11 mouse cellular contexts compared by ENCODE assay signal in genomic region chr11:55414314-55414713, GRCm38 (mm10). TPM values are rescaled to one million over a fixed set of nuclear protein-coding genes. Genes with fewer than 3 reads are reported as not detected.
DNase-seq lines count a peak whose midpoint lies in the region; ATAC-seq and TF ChIP-seq lines count a peak whose summit lies in the region.
"Had no signal": no experiment of that assay in that cellular context is flagged by ENCODE, and none has a peak within 500 bp of the region (broad histone marks: within the 10 kb centered on the region; RNA-seq: fewer than 3 reads in every experiment).

No protein-coding gene starts in this region.

- ATAC-seq in heart, postnatal 0 days (ENCODE audit: insufficient read depth, low read depth): no peak
- no peak for ATAC-seq in hindbrain, embryonic 12.5 days (ENCODE audit: low FRiP score)

- 38% methylated on average over 5 of the region's 5 CpGs for WGBS in kidney, adult 2 months
- 31% methylated on average over 5 of the region's 5 CpGs for WGBS in heart, postnatal 0 days
- WGBS in hindbrain, embryonic 12.5 days: 68% methylated on average over 5 of the region's 5 CpGs

- no peak for TF ChIP-seq POLR2A in kidney, adult 2 months (IDR thresholded peaks at IDR 0.05; ENCODE audit: low read depth, low read length)

- H3K9ac ChIP-seq in heart, postnatal 0 days (replicated peaks; ENCODE audit: low read depth, low read length): no peak overlapping the region
- no peak overlapping the region for H3K9ac ChIP-seq in hindbrain, embryonic 12.5 days
- H3K9ac ChIP-seq: limb, embryonic 13.5 days had no signal

- H3K27ac ChIP-seq in kidney, adult 2 months (ENCODE audit: insufficient read depth, low read depth, low read length): peak overlapping the region; percentile 12; the same call in 1 of the 2 replicates
- H3K27ac ChIP-seq in heart, postnatal 0 days (ENCODE audit: low read depth): peak overlapping the region; percentile 92
- no peak overlapping the region for H3K27ac ChIP-seq in hindbrain, embryonic 12.5 days
- H3K27ac ChIP-seq: limb, embryonic 13.5 days had no signal

- H3K36me3 ChIP-seq in kidney, adult 2 months (ENCODE audit: control insufficient read depth, insufficient read depth, low read length): no peaks in the 10 kb centered on the region
- peaks cover 22% of the 10 kb centered on the region for H3K36me3 ChIP-seq in heart, postnatal 0 days (replicated peaks; ENCODE audit: control insufficient read depth, insufficient read depth, low read length)
- H3K36me3 ChIP-seq in hindbrain, embryonic 12.5 days: peaks cover 11% of the 10 kb centered on the region
- H3K36me3 ChIP-seq: G1E had no signal

- no peaks in the 10 kb centered on the region for H3K9me3 ChIP-seq in heart, postnatal 0 days (replicated peaks; ENCODE audit: control insufficient read depth, low read length)
- H3K9me3 ChIP-seq in hindbrain, embryonic 12.5 days (replicated peaks): no peaks in the 10 kb centered on the region
- H3K9me3 ChIP-seq: G1E; limb, embryonic 13.5 days had no signal

- peak overlapping the region; percentile 79 for H3K4me2 ChIP-seq in heart, postnatal 0 days (ENCODE audit: low read depth, low read length)
- H3K4me2 ChIP-seq in hindbrain, embryonic 12.5 days (replicated peaks): no peak overlapping the region

- H3K4me3 ChIP-seq in kidney, adult 2 months (ENCODE audit: insufficient read depth, low read depth, low read length): no peak overlapping the region
- H3K4me3 ChIP-seq in heart, postnatal 0 days (ENCODE audit: low read depth, low read length): no peak overlapping the region
- H3K4me3 ChIP-seq in hindbrain, embryonic 12.5 days: no peak overlapping the region
- H3K4me3 ChIP-seq: limb, embryonic 13.5 days had no signal

- H3K27me3 ChIP-seq in kidney, adult 2 months (replicated peaks; ENCODE audit: control insufficient read depth, insufficient read depth, low read length): no peaks in the 10 kb centered on the region
- H3K27me3 ChIP-seq in heart, postnatal 0 days (ENCODE audit: control insufficient read depth, insufficient read depth, low read length): no peaks in the 10 kb centered on the region
- H3K27me3 ChIP-seq in hindbrain, embryonic 12.5 days: no peaks in the 10 kb centered on the region
- H3K27me3 ChIP-seq: limb, embryonic 13.5 days had no signal

- peak; percentile 60 for DNase-seq in kidney, adult 2 months
- DNase-seq in kidney, adult 9 months: no peak
- DNase-seq in ZHBTc4 (ENCODE audit: low read depth, low spot score) (peak; percentile 67), MN1 (ENCODE audit: low spot score) (no peak)
- no peak for DNase-seq in heart, postnatal 0 days (ENCODE audit: low spot score)
- peak; percentile 80 for DNase-seq in lung, postnatal 10 days
- DNase-seq in right cerebral cortex, postnatal 14 days: no peak
- DNase-seq: cerebellum, adult 11 months had no signal

- no peak for TF ChIP-seq EP300 in heart, postnatal 0 days (IDR thresholded peaks at IDR 0.05; ENCODE audit: low read depth)

- TF ChIP-seq CTCF in kidney, adult 2 months (conservative IDR thresholded peaks at IDR 0.05; ENCODE audit: insufficient read depth, insufficient read length, low read depth, low read length): no peak
- TF ChIP-seq CTCF in heart, postnatal 0 days (IDR thresholded peaks at IDR 0.05; ENCODE audit: low read depth): no peak

- peaks cover 3% of the 10 kb centered on the region; the same call in 1 of the 2 replicates for H3K4me1 ChIP-seq in kidney, adult 2 months (ENCODE audit: control insufficient read depth, insufficient read depth, low read length)
- peaks cover 46% of the 10 kb centered on the region for H3K4me1 ChIP-seq in heart, postnatal 0 days (ENCODE audit: control insufficient read depth, insufficient read depth)
- peaks cover 34% of the 10 kb centered on the region for H3K4me1 ChIP-seq in hindbrain, embryonic 12.5 days

RNA-seq across cellular contexts. Expression of gene Sparc, which starts 8.7 kb away (rescaled TPM):
- polyA plus RNA-seq in kidney, adult 2 months (2012; rRNA removed): 585 and 720 TPM in 2 replicates
- 829 and 887 TPM in 2 replicates for total RNA-seq in heart, postnatal 0 days (2014; rRNA removed; ENCODE audit: low replicate concordance)
- polyA plus RNA-seq in heart, postnatal 0 days (2015; fragmentation: Nextera tagmentation; extraction: Ambion mirVana): 1,674 and 1,711 TPM in 2 replicates
- 743 and 783 TPM in 2 replicates for polyA plus RNA-seq in hindbrain, embryonic 12.5 days (2016; fragmentation: Nextera tagmentation; extraction: Ambion mirVana)
- polyA plus RNA-seq: G1E had no signal

RNA-seq across cellular contexts. Expression of gene Atox1, which starts 46.7 kb away (rescaled TPM):
- polyA plus RNA-seq in kidney, adult 2 months (2012; rRNA removed): 698 and 771 TPM in 2 replicates
- total RNA-seq in heart, postnatal 0 days (2014; rRNA removed; ENCODE audit: low replicate concordance): 262 and 340 TPM in 2 replicates
- 346 and 351 TPM in 2 replicates for polyA plus RNA-seq in heart, postnatal 0 days (2015; fragmentation: Nextera tagmentation; extraction: Ambion mirVana)
- polyA plus RNA-seq in hindbrain, embryonic 12.5 days (2016; fragmentation: Nextera tagmentation; extraction: Ambion mirVana): 236 and 284 TPM in 2 replicates

RNA-seq across cellular contexts. Expression of gene G3bp1, which starts 55.2 kb away (rescaled TPM):
- polyA plus RNA-seq in kidney, adult 2 months (2012; rRNA removed): 23.3 and 28.3 TPM in 2 replicates
- total RNA-seq in heart, postnatal 0 days (2014; rRNA removed; ENCODE audit: low replicate concordance): 48.5 and 70.6 TPM in 2 replicates
- polyA plus RNA-seq in heart, postnatal 0 days (2015; fragmentation: Nextera tagmentation; extraction: Ambion mirVana): 58.0 and 59.4 TPM in 2 replicates
- 184 and 189 TPM in 2 replicates for polyA plus RNA-seq in hindbrain, embryonic 12.5 days (2016; fragmentation: Nextera tagmentation; extraction: Ambion mirVana)

Comparison
In these comparisons a context has a peak if more than half of its experiments do, and no peak if none do; other contexts are left out.
1. DNase-seq: peak in kidney, adult 2 months (single experiment), ZHBTc4 (single experiment) and lung, postnatal 10 days (single experiment); none in kidney, adult 9 months (single experiment), heart, postnatal 0 days (single experiment), right cerebral cortex, postnatal 14 days (single experiment) and MN1 (single experiment).